Mouse (Mus musculus) stomach, embryonic 16.5 days (tissue): Measurements from ENCODE around the gene Gramd2. TPM values are rescaled to one million over a fixed set of nuclear protein-coding genes. Genes with fewer than 3 reads are reported as not detected.

Source experiments
- ATAC-seq: fragments of 200-750 bp; cut with Nextera tagmentation; 2 replicates; pipeline ENCODE4 v1.8.0; 2017; ENCODE audit warnings: moderate number of reproducible peaks, moderate TSS enrichment; ENCODE audit not compliant: insufficient read depth, low FRiP score
- H3K27ac ChIP-seq: fragments of 300-500 bp; sonication (generic); 2 replicates; pipeline ENCODE4 v1.5.1; 2014; ENCODE audit warnings: low read length
- H3K27me3 ChIP-seq: fragments of 300-500 bp; sonication (generic); 2 replicates; pipeline ENCODE4 v1.6.1; 2014; ENCODE audit warnings: low read length, control low read depth, mixed read lengths; ENCODE audit not compliant: control insufficient read depth, insufficient read depth
- H3K36me3 ChIP-seq: fragments of 300-500 bp; sonication (generic); 2 replicates; pipeline ENCODE4 v1.6.1; 2014; ENCODE audit warnings: low read length; ENCODE audit not compliant: control insufficient read depth, insufficient read depth
- H3K4me1 ChIP-seq: fragments of 300-500 bp; sonication (generic); 2 replicates; pipeline ENCODE4 v1.6.1; 2014; ENCODE audit warnings: low read length, control low read depth, mixed read lengths; ENCODE audit not compliant: control insufficient read depth, insufficient read depth
- H3K4me2 ChIP-seq: fragments of 300-500 bp; sonication (generic); 2 replicates; pipeline ENCODE4 v1.6.1; 2014; ENCODE audit warnings: low read depth, low read length, mixed read lengths
- H3K4me3 ChIP-seq: fragments of 300-500 bp; sonication (generic); replicated peaks from 2 replicates; pipeline ENCODE4 v1.5.1; 2014; ENCODE audit warnings: mild to moderate bottlenecking, low read length
- H3K9ac ChIP-seq: fragments of 300-500 bp; sonication (generic); 2 replicates; pipeline ENCODE4 v1.6.1; 2014; ENCODE audit warnings: low read length
- H3K9me3 ChIP-seq: fragments of 300-500 bp; sonication (generic); replicated peaks from 2 replicates; pipeline ENCODE4 v1.6.1; 2016; ENCODE audit warnings: low read length, control low read depth; ENCODE audit not compliant: control insufficient read depth
- WGBS: fragments of 180-500 bp; shearing (Covaris S2); extraction: QIAGEN DNeasy Blood & Tissue Kit; methylation state at CpG from one replicate; pipeline ENCODE4 v1.1.7; 2014; 5-methylcytosine and 5-hydroxymethylcytosine counted together
- polyA plus RNA-seq: library from polyadenylated mRNA; unstranded; fragments of >200 nt; fragmentation: Nextera tagmentation; extraction: Ambion mirVana; gene quantifications from 2 replicates; pipeline ENCODE4 v1.2.1, GENCODE M21; 2015

Gramd2 gene
- polyA plus RNA-seq, 1 experiment from 2014 or later, result 2.2 TPM

- Histone ChIP-seq H3K9me3 (no peaks in the 10 kb centered on the region), H3K4me3 (no peak overlapping the region), H3K36me3 (peaks cover 10% of the 10 kb centered on the region; the same call in 1 of the 2 replicates), H3K4me1 (peaks cover 9% of the 10 kb centered on the region), H3K4me2 (no peak overlapping the region), H3K27ac (no peak overlapping the region), H3K9ac (no peak overlapping the region), H3K27me3 (no peaks in the 10 kb centered on the region; the same call in 1 of the 2 replicates)
- ATAC-seq, result peak; percentile 45; the same call in 1 of the 2 replicates
- 22% methylated on average over 1 of the region's 1 CpGs for WGBS
Measured at GRCm38 (mm10) chr9:59678313-59678712, 1.6 kb upstream of the Gramd2 start.

GRCm38 (mm10) chr9:59680534-59680875 is 561 bp downstream of the Gramd2 start:
- H3K4me2 ChIP-seq, result peak overlapping the region; percentile 75
- no peaks in the 10 kb centered on the region for H3K9me3 ChIP-seq
- peak overlapping the region; percentile 51 for H3K4me3 ChIP-seq
- peak overlapping the region; percentile 61 for H3K9ac ChIP-seq
- H3K36me3 ChIP-seq, result 0 out of 2 replicates have a peak, but pooled peaks cover 6% of the 10 kb centered on the region
- no peaks in the 10 kb centered on the region; the same call in 1 of the 2 replicates for H3K27me3 ChIP-seq
- ATAC-seq, result peak; percentile 57; the same call in 1 of the 2 replicates
- H3K27ac ChIP-seq, result peak overlapping the region; percentile 72
- 15% methylated on average over 16 of the region's 16 CpGs for WGBS
- H3K4me1 ChIP-seq, result peaks cover 9% of the 10 kb centered on the region

GRCm38 (mm10) chr9:59684020-59684419 is 4.1 kb downstream of the Gramd2 start:
- no peak for ATAC-seq
- Histone ChIP-seq H3K4me1 (peaks cover 9% of the 10 kb centered on the region), H3K4me3 (no peak overlapping the region), H3K36me3 (no peaks in the 10 kb centered on the region), H3K4me2 (no peak overlapping the region), H3K9ac (no peak overlapping the region), H3K27ac (no peak overlapping the region), H3K27me3 (no peaks in the 10 kb centered on the region; the same call in 1 of the 2 replicates), H3K9me3 (no peaks in the 10 kb centered on the region)
- 39% methylated on average over 2 of the region's 2 CpGs for WGBS

- H3K9ac ChIP-seq, result no peak overlapping the region
- no peak for ATAC-seq
- H3K27me3 ChIP-seq, result no peaks in the 10 kb centered on the region
- WGBS, result 27% methylated on average over 6 of the region's 6 CpGs
- peaks cover 12% of the 10 kb centered on the region; the same call in 1 of the 2 replicates for H3K4me1 ChIP-seq
- H3K9me3 ChIP-seq, result no peaks in the 10 kb centered on the region
- H3K4me2 ChIP-seq, result no peak overlapping the region
- no peak overlapping the region for H3K27ac ChIP-seq
- no peak overlapping the region for H3K4me3 ChIP-seq
- H3K36me3 ChIP-seq, result no peaks in the 10 kb centered on the region
Measured at GRCm38 (mm10) chr9:59687416-59688046, 7.6 kb downstream of the Gramd2 start.

- 4% methylated on average over 23 of the region's 23 CpGs for WGBS
- H3K4me1 ChIP-seq, result peaks cover 30% of the 10 kb centered on the region
Measured at GRCm38 (mm10) chr9:59691635-59692094, 11.7 kb downstream of the Gramd2 start.

GRCm38 (mm10) chr9:59692145-59692544 is 12.2 kb downstream of the Gramd2 start:
- peak overlapping the region; percentile 69 for H3K4me2 ChIP-seq
- WGBS, result 40% methylated on average over 9 of the region's 9 CpGs
- H3K27ac ChIP-seq, result peak overlapping the region; percentile 80
- H3K9me3 ChIP-seq, result no peaks in the 10 kb centered on the region
- peak; percentile 30; the same call in 1 of the 2 replicates for ATAC-seq
- peak overlapping the region; percentile 64 for H3K9ac ChIP-seq
- H3K27me3 ChIP-seq, result no peaks in the 10 kb centered on the region
- peaks cover 30% of the 10 kb centered on the region for H3K4me1 ChIP-seq
- H3K36me3 ChIP-seq, result no peaks in the 10 kb centered on the region
- H3K4me3 ChIP-seq, result peak overlapping the region; percentile 41

More at GRCm38 (mm10) chr9:59691635-59692094, 11.7 kb downstream of the Gramd2 start:
- H3K9ac ChIP-seq, result peak overlapping the region; percentile 64
- H3K4me3 ChIP-seq, result peak overlapping the region; percentile 41
- H3K4me2 ChIP-seq, result peak overlapping the region; percentile 69
- peak overlapping the region; percentile 80 for H3K27ac ChIP-seq
- no peaks in the 10 kb centered on the region for H3K9me3 ChIP-seq
- no peaks in the 10 kb centered on the region for H3K27me3 ChIP-seq
- peak; percentile 82 for ATAC-seq
- no peaks in the 10 kb centered on the region for H3K36me3 ChIP-seq

GRCm38 (mm10) chr9:59694571-59695450 is 14.9 kb downstream of the Gramd2 start:
- no peak overlapping the region for H3K4me2 ChIP-seq
- 0 out of 2 replicates have a peak, but pooled peaks have one; percentile 10 for ATAC-seq

GRCm38 (mm10) chr9:59695451-59695813 is 15.5 kb downstream of the Gramd2 start:
- WGBS, result 41% methylated on average over 3 of the region's 3 CpGs
- Histone ChIP-seq H3K9me3 (no peaks in the 10 kb centered on the region), H3K4me3 (no peak overlapping the region), H3K4me1 (peaks cover 30% of the 10 kb centered on the region), H3K36me3 (no peaks in the 10 kb centered on the region), H3K27ac (peak overlapping the region; percentile 64; the same call in 1 of the 2 replicates), H3K9ac (peak overlapping the region; percentile 40; the same call in 1 of the 2 replicates), H3K4me2 (no peak overlapping the region), H3K27me3 (no peaks in the 10 kb centered on the region)
- no peak for ATAC-seq

More at GRCm38 (mm10) chr9:59694571-59695450, 14.9 kb downstream of the Gramd2 start:
- no peak overlapping the region for H3K4me3 ChIP-seq
- peak overlapping the region; percentile 64 for H3K27ac ChIP-seq
- H3K36me3 ChIP-seq, result no peaks in the 10 kb centered on the region
- H3K27me3 ChIP-seq, result no peaks in the 10 kb centered on the region
- no peaks in the 10 kb centered on the region for H3K9me3 ChIP-seq
- 27% methylated on average over 16 of the region's 16 CpGs for WGBS
- H3K9ac ChIP-seq, result peak overlapping the region; percentile 40; the same call in 1 of the 2 replicates
- H3K4me1 ChIP-seq, result peaks cover 30% of the 10 kb centered on the region

- Histone ChIP-seq H3K36me3 (no peaks in the 10 kb centered on the region), H3K4me1 (peaks cover 29% of the 10 kb centered on the region), H3K4me2 (no peak overlapping the region), H3K9me3 (no peaks in the 10 kb centered on the region), H3K27me3 (no peaks in the 10 kb centered on the region), H3K4me3 (no peak overlapping the region), H3K27ac (no peak overlapping the region), H3K9ac (no peak overlapping the region)
- ATAC-seq, result no peak
- WGBS, result 72% methylated on average over 3 of the region's 3 CpGs
Measured at GRCm38 (mm10) chr9:59696381-59696780, 16.4 kb downstream of the Gramd2 start.
